Mouse (Mus musculus) embryonic facial prominence, embryonic 13.5 days (tissue): ENCODE measurements around the gene Mast4. TPM values are rescaled to one million over a fixed set of nuclear protein-coding genes. Genes with fewer than 3 reads are reported as not detected.

Experiments
- ATAC-seq: fragments of 200-750 bp; cut with Nextera tagmentation; 2 replicates; pipeline ENCODE4 v1.8.0; 2017; ENCODE audit warnings: low read depth; ENCODE audit not compliant: insufficient number of reproducible peaks, insufficient read depth, low FRiP score, low TSS enrichment
- H3K27ac ChIP-seq: fragments of 300-500 bp; sonication (generic); 2 replicates; pipeline ENCODE4 v1.5.1; 2015; ENCODE audit warnings: moderate library complexity, mild to moderate bottlenecking, inconsistent platforms
- H3K27me3 ChIP-seq: fragments of 300-500 bp; sonication (generic); 2 replicates; pipeline ENCODE4 v1.6.1; 2015; ENCODE audit warnings: mild to moderate bottlenecking, inconsistent platforms
- H3K36me3 ChIP-seq: fragments of 300-500 bp; sonication (generic); 2 replicates; pipeline ENCODE4 v1.6.1; 2015; ENCODE audit warnings: mild to moderate bottlenecking, inconsistent platforms
- H3K4me1 ChIP-seq: fragments of 300-500 bp; sonication (generic); 2 replicates; pipeline ENCODE4 v1.6.1; 2015; ENCODE audit warnings: inconsistent platforms
- H3K4me2 ChIP-seq: fragments of 300-500 bp; sonication (generic); 2 replicates; pipeline ENCODE4 v1.6.1; 2015; ENCODE audit warnings: moderate library complexity, mild to moderate bottlenecking, inconsistent platforms
- H3K4me3 ChIP-seq: fragments of 300-500 bp; sonication (generic); 2 replicates; pipeline ENCODE4 v1.5.1; 2015; ENCODE audit warnings: mild to moderate bottlenecking, inconsistent platforms
- H3K9ac ChIP-seq: fragments of 300-500 bp; sonication (generic); 2 replicates; pipeline ENCODE4 v1.6.1; 2015; ENCODE audit warnings: mild to moderate bottlenecking, inconsistent platforms
- H3K9me3 ChIP-seq: fragments of 300-500 bp; sonication (generic); 2 replicates; pipeline ENCODE4 v1.6.1; 2016; ENCODE audit warnings: inconsistent platforms
- WGBS: fragments of 180-500 bp; shearing (Covaris S2); methylation state at CpG from one replicate; pipeline ENCODE4 v1.1.7; 2015; ENCODE audit warnings: mixed read lengths; 5-methylcytosine and 5-hydroxymethylcytosine counted together
- polyA plus RNA-seq: library from polyadenylated mRNA; unstranded; fragments of >200 nt; fragmentation: Nextera tagmentation; extraction: Ambion mirVana; gene quantifications from 2 replicates; pipeline ENCODE4 v1.2.1, GENCODE M21; 2015

Mast4 gene
- polyA plus RNA-seq, 1 experiment from 2014 or later = 28.6 TPM

DNA sequence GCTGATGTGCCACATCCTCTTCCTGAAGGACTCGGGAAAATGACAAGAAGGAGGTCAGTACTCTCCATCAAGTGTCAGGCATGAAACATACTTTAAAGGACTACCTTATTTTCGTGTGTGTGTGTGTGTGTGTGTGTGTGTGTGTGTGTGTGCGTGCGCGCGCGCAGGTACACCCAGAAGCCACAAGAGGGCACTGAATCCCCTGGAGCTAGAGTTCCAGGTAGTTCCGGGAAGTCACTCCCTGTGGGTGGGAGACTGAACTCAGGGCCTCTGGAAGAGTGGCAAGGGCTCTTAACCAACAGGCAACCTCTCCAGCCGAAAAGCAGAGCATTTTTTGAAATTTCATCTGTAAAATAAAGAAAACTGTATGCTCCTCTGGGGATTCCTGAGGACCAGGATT is 152.5 kb downstream of the Mast4 start:
- 97% methylated on average over 9 of the region's 9 CpGs for WGBS
- H3K4me1 ChIP-seq = no peaks in the 10 kb centered on the region
- no peak overlapping the region for H3K4me2 ChIP-seq
- peaks cover 4% of the 10 kb centered on the region; the same call in 1 of the 2 replicates for H3K9me3 ChIP-seq
- no peak for ATAC-seq
- no peak overlapping the region for H3K4me3 ChIP-seq
- no peaks in the 10 kb centered on the region for H3K27me3 ChIP-seq
- no peaks in the 10 kb centered on the region for H3K36me3 ChIP-seq
- no peak overlapping the region for H3K9ac ChIP-seq
- no peak overlapping the region for H3K27ac ChIP-seq

DNA sequence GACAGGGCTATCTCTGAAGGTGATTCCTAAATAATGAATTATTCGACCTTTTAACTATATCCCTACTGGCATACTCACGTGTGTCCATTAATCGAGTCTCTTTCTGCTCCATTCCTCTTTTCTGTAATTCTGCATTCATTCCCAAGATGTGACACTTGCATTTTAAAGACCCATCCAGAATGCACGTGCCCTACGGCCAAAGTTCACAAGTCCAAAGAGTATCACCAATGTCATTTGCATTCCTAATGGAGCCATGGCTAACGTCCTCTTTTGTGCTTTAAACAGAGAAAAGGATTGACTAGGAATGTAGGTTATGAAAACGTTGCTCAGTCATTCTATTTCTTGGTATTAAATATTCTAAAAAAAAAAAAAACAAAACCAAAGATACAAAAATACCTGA is 157.4 kb downstream of the Mast4 start:
- H3K4me3 ChIP-seq = no peak overlapping the region
- H3K36me3 ChIP-seq = no peaks in the 10 kb centered on the region
- no peak for ATAC-seq
- 80% methylated on average over 7 of the region's 7 CpGs for WGBS
- no peak overlapping the region for H3K4me2 ChIP-seq
- H3K9me3 ChIP-seq = peaks cover 3% of the 10 kb centered on the region; the same call in 1 of the 2 replicates
- no peak overlapping the region for H3K9ac ChIP-seq
- no peaks in the 10 kb centered on the region for H3K4me1 ChIP-seq
- H3K27ac ChIP-seq = no peak overlapping the region
- 0 out of 2 replicates have a peak, but pooled peaks cover 3% of the 10 kb centered on the region for H3K27me3 ChIP-seq

DNA sequence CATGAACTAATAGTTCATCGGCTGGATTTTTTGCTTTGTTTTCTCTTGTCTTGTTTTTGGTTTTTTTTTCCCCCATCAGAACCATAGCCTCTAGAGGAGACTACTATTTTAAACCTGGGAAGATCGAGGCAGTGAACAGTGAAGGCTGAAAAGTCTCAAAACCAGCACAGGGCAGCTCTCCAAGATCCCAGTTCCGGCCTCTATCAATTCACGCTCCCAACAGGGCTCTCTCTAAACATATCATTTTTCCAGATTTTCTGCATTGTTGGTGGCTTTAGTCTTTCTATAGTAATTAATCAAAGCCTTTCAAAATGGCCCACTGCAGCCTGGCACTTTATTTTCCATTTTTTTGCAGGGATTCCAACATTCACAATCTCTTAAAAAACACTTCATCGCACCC is 159.9 kb downstream of the Mast4 start:
- Histone ChIP-seq H3K9me3 (no peaks in the 10 kb centered on the region), H3K27ac (no peak overlapping the region), H3K27me3 (0 out of 2 replicates have a peak, but pooled peaks cover 3% of the 10 kb centered on the region), H3K36me3 (no peaks in the 10 kb centered on the region), H3K4me3 (no peak overlapping the region), H3K9ac (no peak overlapping the region), H3K4me1 (no peaks in the 10 kb centered on the region), H3K4me2 (no peak overlapping the region)
- 82% methylated on average over 5 of the region's 5 CpGs for WGBS
- no peak for ATAC-seq

GRCm38 (mm10) chr13:103173545-103174182 is 160.6 kb downstream of the Mast4 start:
- H3K4me2 ChIP-seq = no peak overlapping the region

GRCm38 (mm10) chr13:103151944-103152343 is 182.4 kb downstream of the Mast4 start:
- H3K27ac ChIP-seq = no peak overlapping the region
- 80% methylated on average over 8 of the region's 8 CpGs for WGBS
- H3K4me1 ChIP-seq = no peaks in the 10 kb centered on the region
- no peak overlapping the region for H3K4me2 ChIP-seq
- ATAC-seq = no peak
- no peaks in the 10 kb centered on the region for H3K27me3 ChIP-seq
- no peak overlapping the region for H3K9ac ChIP-seq
- H3K36me3 ChIP-seq = no peaks in the 10 kb centered on the region
- no peak overlapping the region for H3K4me3 ChIP-seq
- no peaks in the 10 kb centered on the region for H3K9me3 ChIP-seq

More at GRCm38 (mm10) chr13:103173545-103174182, 160.6 kb downstream of the Mast4 start:
- H3K27ac ChIP-seq = no peak overlapping the region
- 31% methylated on average over 7 of the region's 7 CpGs for WGBS
- no peak overlapping the region for H3K9ac ChIP-seq
- H3K27me3 ChIP-seq = 0 out of 2 replicates have a peak, but pooled peaks cover 3% of the 10 kb centered on the region
- no peak overlapping the region for H3K4me3 ChIP-seq
- ATAC-seq = no peak
- no peaks in the 10 kb centered on the region for H3K4me1 ChIP-seq
- no peaks in the 10 kb centered on the region for H3K9me3 ChIP-seq
- no peaks in the 10 kb centered on the region for H3K36me3 ChIP-seq

DNA sequence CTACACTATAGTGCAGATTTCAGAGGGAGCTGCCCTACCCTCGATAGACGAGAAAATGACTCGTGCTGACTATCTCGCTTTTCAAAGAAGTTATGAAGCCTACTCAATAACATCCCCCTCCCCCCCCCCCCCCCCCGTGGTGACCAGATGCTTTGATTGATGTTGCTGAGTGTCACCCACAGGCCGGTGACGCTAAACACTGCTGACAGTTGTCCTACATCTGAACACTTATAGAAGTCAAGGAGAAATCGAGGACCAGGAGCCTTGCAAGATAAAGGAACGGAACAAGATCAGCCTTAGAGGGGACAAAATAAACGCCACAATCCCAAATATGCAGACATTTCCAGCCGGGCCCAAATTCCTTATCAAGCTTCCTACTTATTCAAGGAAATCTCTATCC is 183.1 kb downstream of the Mast4 start:
- Histone ChIP-seq H3K4me1 (no peaks in the 10 kb centered on the region), H3K9ac (no peak overlapping the region), H3K4me3 (no peak overlapping the region), H3K4me2 (no peak overlapping the region), H3K36me3 (no peaks in the 10 kb centered on the region), H3K27ac (no peak overlapping the region), H3K27me3 (no peaks in the 10 kb centered on the region), H3K9me3 (no peaks in the 10 kb centered on the region)
- WGBS = 61% methylated on average over 10 of the region's 11 CpGs
- ATAC-seq = no peak

DNA sequence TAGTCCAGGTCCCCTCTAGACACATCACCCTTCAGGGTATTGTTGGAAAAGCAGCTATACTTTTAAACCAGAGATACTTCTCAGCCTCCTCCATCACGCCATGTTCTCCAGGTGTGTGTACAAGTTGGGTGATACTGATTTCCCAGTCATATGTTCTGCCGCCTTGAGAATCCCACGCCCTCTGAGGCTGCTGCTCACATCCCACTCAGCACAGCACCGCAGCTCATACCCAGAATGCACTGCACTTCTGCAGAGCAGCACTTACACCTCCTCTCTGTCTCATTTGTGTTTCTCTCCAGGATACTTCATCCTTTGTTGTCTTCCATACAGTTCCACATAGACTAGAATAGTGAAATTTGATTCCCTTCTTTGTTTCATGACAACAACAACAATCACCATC is 183.6 kb downstream of the Mast4 start:
- no peak overlapping the region for H3K4me3 ChIP-seq
- WGBS = 84% methylated on average over 4 of the region's 4 CpGs
- no peaks in the 10 kb centered on the region for H3K9me3 ChIP-seq
- no peak overlapping the region for H3K9ac ChIP-seq
- no peak overlapping the region for H3K27ac ChIP-seq
- no peak overlapping the region for H3K4me2 ChIP-seq
- no peaks in the 10 kb centered on the region for H3K27me3 ChIP-seq
- no peaks in the 10 kb centered on the region for H3K4me1 ChIP-seq
- ATAC-seq = no peak
- H3K36me3 ChIP-seq = no peaks in the 10 kb centered on the region

DNA sequence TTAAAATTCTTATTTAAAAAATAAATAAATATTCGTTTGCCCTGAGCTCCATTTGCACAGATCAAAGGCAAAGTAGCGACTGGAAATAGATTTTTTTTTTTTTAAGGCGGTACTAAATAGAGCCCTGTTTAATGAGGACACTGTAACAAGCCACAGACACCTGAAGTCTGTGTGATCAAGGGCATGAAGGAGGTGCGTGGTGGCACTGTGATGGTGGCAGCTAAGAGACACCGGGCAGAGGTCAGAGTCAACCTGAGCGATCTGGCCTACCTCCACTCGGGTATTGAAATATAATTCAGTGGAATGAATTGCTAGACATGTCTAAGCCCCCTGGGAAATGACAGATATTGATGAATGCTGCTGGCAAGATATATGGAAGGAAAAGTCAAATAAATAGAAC is 184.9 kb downstream of the Mast4 start:
- 82% methylated on average over 7 of the region's 7 CpGs for WGBS
- Histone ChIP-seq H3K27me3 (no peaks in the 10 kb centered on the region), H3K4me1 (no peaks in the 10 kb centered on the region), H3K4me3 (no peak overlapping the region), H3K4me2 (no peak overlapping the region), H3K36me3 (no peaks in the 10 kb centered on the region), H3K9ac (no peak overlapping the region), H3K9me3 (no peaks in the 10 kb centered on the region), H3K27ac (no peak overlapping the region)
- no peak for ATAC-seq

DNA sequence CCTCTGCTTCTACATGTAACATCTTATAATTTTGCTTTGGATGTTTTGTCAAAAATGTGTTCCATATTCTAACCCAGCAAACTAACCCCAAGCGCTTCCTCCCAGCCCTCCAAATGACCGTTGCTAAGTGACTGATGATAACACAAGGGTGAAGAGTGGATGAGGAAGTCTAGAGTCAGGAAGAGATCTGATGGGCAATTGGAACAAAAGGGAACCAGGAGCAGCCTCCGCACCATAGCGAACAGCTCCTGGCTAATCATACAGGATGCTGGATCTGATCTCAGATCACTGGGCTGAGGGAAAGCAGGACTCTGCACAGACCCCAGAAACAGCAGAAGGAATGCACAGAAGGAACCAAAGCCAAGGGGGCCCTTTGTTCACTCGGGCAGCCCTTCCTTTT is 190.0 kb downstream of the Mast4 start:
- no peak for ATAC-seq
- no peak overlapping the region for H3K9ac ChIP-seq
- H3K27ac ChIP-seq = no peak overlapping the region
- no peak overlapping the region for H3K4me2 ChIP-seq
- no peak overlapping the region for H3K4me3 ChIP-seq
- no peaks in the 10 kb centered on the region for H3K4me1 ChIP-seq
- 70% methylated on average over 5 of the region's 5 CpGs for WGBS
- no peaks in the 10 kb centered on the region for H3K9me3 ChIP-seq
- no peaks in the 10 kb centered on the region for H3K27me3 ChIP-seq
- H3K36me3 ChIP-seq = no peaks in the 10 kb centered on the region

DNA sequence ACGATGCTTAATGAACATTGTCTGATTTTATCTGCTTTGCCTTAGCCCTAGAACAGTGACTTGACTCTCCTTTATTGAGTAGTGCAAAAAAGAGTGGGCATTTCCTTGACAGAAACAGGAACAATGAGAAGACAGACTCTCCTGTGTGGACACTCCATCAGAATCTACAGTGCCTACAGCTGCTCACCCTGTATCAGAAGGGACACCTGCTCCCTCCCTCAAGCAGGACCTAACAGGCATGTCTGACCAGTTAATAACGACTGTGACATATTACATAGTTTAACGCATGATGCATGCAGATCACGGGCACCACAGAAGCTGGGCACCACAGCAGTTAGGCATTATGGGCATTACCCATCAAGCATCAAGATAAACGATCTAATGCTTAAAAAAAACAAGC is 193.0 kb downstream of the Mast4 start:
- 73% methylated on average over 5 of the region's 5 CpGs for WGBS
- ATAC-seq = no peak

DNA sequence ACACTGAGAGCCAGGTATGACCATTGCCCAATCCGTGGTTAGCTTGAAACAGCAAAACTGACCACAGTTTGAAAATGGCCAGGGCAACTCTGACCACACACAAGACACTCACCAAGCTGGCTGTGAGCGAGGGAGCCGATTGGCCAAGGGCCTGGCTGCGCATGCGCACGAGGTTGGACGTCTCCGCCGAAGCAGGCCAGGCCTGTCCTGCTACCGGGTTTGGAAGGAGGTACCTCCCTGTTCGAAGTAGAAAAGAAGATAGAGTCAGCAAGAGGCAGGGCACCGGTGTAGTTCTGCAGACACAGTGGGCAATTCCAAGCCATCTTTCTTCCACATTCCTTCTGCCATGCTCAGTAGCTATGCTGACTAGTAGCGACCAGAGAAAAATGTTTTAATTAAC is 194.2 kb downstream of the Mast4 start:
- Histone ChIP-seq H3K36me3 (no peaks in the 10 kb centered on the region), H3K27ac (no peak overlapping the region), H3K4me3 (no peak overlapping the region), H3K9ac (no peak overlapping the region), H3K27me3 (no peaks in the 10 kb centered on the region), H3K4me2 (no peak overlapping the region), H3K9me3 (0 out of 2 replicates have a peak, but pooled peaks cover 4% of the 10 kb centered on the region), H3K4me1 (no peaks in the 10 kb centered on the region)
- ATAC-seq = no peak
- WGBS = 92% methylated on average over 13 of the region's 13 CpGs

More for the DNA sequence above, 193.0 kb downstream of the Mast4 start:
- H3K4me2 ChIP-seq = no peak overlapping the region
- no peak overlapping the region for H3K27ac ChIP-seq
- H3K9ac ChIP-seq = no peak overlapping the region
- 0 out of 2 replicates have a peak, but pooled peaks cover 4% of the 10 kb centered on the region for H3K9me3 ChIP-seq
- H3K4me3 ChIP-seq = no peak overlapping the region
- H3K36me3 ChIP-seq = no peaks in the 10 kb centered on the region
- no peaks in the 10 kb centered on the region for H3K4me1 ChIP-seq
- H3K27me3 ChIP-seq = no peaks in the 10 kb centered on the region

DNA sequence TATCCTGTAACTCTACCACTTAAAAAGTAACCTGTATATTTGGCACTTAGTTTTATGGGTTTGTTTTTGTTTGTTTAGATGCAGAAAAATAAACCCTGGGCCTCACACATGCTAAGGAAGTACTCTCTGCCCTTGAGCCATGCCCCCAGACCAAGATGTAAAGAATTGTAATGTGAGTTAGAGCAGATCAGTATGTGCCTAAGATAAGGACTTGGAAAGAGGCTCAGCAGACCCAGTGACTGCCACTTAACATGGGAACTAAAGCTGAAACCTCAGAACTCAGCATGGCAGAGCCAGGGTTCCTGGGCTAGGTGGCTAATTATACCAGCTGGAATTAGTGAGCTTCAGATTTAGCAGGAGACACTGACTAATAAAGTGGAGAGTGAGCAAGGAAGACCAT is 196.0 kb downstream of the Mast4 start:
- no peak overlapping the region for H3K9ac ChIP-seq
- no peaks in the 10 kb centered on the region for H3K27me3 ChIP-seq
- 0 out of 2 replicates have a peak, but pooled peaks cover 4% of the 10 kb centered on the region for H3K9me3 ChIP-seq
- ATAC-seq = no peak
- H3K36me3 ChIP-seq = no peaks in the 10 kb centered on the region
- no peak overlapping the region for H3K4me2 ChIP-seq
- H3K4me3 ChIP-seq = no peak overlapping the region
- H3K27ac ChIP-seq = no peak overlapping the region
- no peaks in the 10 kb centered on the region for H3K4me1 ChIP-seq
